Mouse (Mus musculus): ENCODE results near the gene Vmn2r4. TPM values are rescaled to one million over a fixed set of nuclear protein-coding genes. Genes with fewer than 3 reads are reported as not detected.
A peak's percentile ranks its signal among the peaks of the same experiment; 100 is the strongest.
"Not testable (repeated sequence)": the region's sequence is repeated elsewhere in the genome, so short reads cannot be mapped to it uniquely, and the experiment has no call there.

Vmn2r4 gene
- not detected in 2 replicates for polyA plus RNA-seq (2014; fragmentation: Nextera tagmentation; extraction: Ambion mirVana)

DNA sequence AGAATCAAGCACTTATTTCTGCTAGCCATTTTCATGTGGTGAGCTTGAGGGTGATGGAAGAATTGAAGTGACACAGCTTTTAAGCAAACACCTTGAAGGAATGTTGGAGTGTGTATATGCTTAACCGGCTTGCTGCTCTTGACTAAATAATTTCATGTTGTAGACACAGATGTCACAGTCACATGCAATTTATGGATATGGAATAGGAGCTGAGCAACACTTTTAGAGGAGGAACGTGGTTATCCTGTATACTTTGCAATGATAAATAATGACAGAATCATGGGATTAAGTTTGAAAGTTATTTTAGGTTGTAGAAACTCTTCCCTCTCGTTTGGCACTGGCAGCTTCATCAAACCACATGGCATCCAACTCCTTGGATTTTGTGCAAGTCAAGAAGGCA is at the start of gene Vmn2r4:
Gene Vmn2r4 (minus strand): TSS at position 101 of the 400 bp plus-strand sequence.
- not testable (repeated sequence) for H3K27me3 ChIP-seq (ENCODE audit: control insufficient read depth, insufficient read depth, low read length); H3K27ac ChIP-seq; ATAC-seq (ENCODE audit: low FRiP score); H3K4me3 ChIP-seq (replicated peaks; ENCODE audit: low read length); H3K9me3 ChIP-seq (ENCODE audit: control insufficient read depth, low read length); H3K4me1 ChIP-seq (replicated peaks; ENCODE audit: control insufficient read depth, insufficient read depth, low read length); DNase-seq (ENCODE audit: low spot score); H3K4me2 ChIP-seq (replicated peaks); H3K9ac ChIP-seq; H3K36me3 ChIP-seq (replicated peaks; ENCODE audit: control insufficient read depth, insufficient read depth)
- WGBS, result 82% methylated on average over 3 of the region's 3 CpGs

DNA sequence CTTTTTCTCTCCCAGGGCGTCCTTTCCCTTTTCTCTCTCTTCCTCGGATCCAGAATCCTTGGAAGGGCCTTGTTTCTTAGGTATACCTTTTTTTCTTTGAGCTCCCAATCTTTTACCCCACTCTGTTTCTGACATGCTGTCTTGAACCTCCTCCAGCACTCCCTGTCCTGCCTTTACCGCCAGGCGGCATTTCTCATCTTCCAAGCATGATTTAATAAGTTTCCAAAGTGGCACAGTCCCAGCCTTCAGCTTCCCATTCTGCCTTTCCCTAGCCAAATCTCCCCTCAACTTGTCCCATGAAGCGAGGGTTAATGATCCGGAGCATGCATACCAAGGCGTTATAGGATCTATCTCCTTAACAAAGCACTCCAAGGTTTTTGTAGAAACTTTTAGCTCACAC is 19.1 kb upstream of the Vmn2r4 start:
- not testable (repeated sequence) for ATAC-seq (ENCODE audit: low FRiP score); H3K9me3 ChIP-seq (ENCODE audit: control insufficient read depth, low read length); H3K4me2 ChIP-seq (replicated peaks); H3K4me1 ChIP-seq (replicated peaks; ENCODE audit: control insufficient read depth, insufficient read depth, low read length); H3K27ac ChIP-seq; DNase-seq (ENCODE audit: low spot score); H3K4me3 ChIP-seq (replicated peaks; ENCODE audit: low read length); H3K27me3 ChIP-seq (ENCODE audit: control insufficient read depth, insufficient read depth, low read length); H3K9ac ChIP-seq; H3K36me3 ChIP-seq (replicated peaks; ENCODE audit: control insufficient read depth, insufficient read depth)
- WGBS, result 93% methylated on average over 7 of the region's 7 CpGs

DNA sequence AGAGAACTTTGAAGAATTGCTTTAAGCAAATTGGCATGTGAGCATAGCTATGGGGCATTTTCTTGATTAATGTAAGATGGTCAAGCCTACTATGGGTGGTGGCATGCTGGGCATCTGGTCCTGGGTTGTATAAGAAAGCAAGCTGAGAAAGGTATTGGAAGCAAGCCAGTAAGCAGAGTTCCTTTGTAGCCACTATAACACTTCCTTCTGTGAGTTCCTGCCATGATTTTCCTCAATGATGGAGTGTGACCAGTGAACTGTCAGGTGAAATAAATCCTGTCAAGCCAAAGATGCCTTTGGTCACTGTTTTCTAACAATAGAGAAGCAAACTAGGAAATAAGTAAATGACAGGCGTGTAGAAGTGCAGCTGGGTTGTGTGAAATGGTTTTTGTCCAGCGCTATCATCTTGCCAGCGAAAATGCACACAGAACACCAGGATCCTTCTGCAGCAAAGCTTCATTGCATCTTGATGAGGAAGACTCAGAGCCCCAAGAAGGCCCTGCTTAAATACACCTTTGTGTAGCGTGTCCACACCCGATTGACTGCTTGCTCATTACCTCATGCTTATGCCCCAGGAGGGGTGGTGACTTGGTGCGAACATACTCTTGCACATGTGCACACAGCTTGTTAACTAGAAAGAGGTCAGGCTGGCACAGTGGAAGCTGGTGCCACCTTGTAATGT is 13.1 kb upstream of the Vmn2r4 start:
- peak; percentile 74 for ATAC-seq (ENCODE audit: low FRiP score)
- H3K9me3 ChIP-seq (ENCODE audit: control insufficient read depth, low read length); H3K27ac ChIP-seq; H3K9ac ChIP-seq; H3K36me3 ChIP-seq (replicated peaks; ENCODE audit: control insufficient read depth, insufficient read depth); H3K4me1 ChIP-seq (replicated peaks; ENCODE audit: control insufficient read depth, insufficient read depth, low read length); H3K4me3 ChIP-seq (replicated peaks; ENCODE audit: low read length); DNase-seq (ENCODE audit: low spot score); H3K27me3 ChIP-seq (ENCODE audit: control insufficient read depth, insufficient read depth, low read length); H3K4me2 ChIP-seq (replicated peaks): not testable (repeated sequence)
- WGBS, result 72% methylated on average over 6 of the region's 6 CpGs

DNA sequence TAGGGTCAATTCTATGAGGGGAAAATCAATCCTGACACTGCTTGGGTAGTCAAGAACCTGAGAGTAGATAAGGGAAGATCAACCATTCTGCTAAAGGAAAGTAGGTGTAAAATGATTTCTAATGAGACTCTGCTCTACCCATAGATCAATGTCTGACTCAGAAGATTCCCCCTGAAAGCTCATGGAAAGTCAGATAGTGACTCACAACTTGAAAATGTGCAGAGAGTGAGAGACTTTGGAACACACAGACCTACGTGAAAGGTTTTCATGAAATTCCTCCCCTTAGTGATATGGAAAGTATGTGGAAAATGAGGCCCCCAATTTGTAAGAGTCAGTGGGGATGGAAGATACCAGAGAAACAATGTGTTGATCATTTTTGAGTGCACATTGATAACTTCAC is 7.0 kb upstream of the Vmn2r4 start:
- not testable (repeated sequence) for DNase-seq (ENCODE audit: low spot score); H3K27ac ChIP-seq; ATAC-seq (ENCODE audit: low FRiP score); H3K4me3 ChIP-seq (replicated peaks; ENCODE audit: low read length); H3K27me3 ChIP-seq (ENCODE audit: control insufficient read depth, insufficient read depth, low read length); H3K4me1 ChIP-seq (replicated peaks; ENCODE audit: control insufficient read depth, insufficient read depth, low read length); H3K36me3 ChIP-seq (replicated peaks; ENCODE audit: control insufficient read depth, insufficient read depth); H3K9ac ChIP-seq; H3K4me2 ChIP-seq (replicated peaks); H3K9me3 ChIP-seq (ENCODE audit: control insufficient read depth, low read length)
- 91% methylated on average over 1 of the region's 1 CpGs for WGBS

DNA sequence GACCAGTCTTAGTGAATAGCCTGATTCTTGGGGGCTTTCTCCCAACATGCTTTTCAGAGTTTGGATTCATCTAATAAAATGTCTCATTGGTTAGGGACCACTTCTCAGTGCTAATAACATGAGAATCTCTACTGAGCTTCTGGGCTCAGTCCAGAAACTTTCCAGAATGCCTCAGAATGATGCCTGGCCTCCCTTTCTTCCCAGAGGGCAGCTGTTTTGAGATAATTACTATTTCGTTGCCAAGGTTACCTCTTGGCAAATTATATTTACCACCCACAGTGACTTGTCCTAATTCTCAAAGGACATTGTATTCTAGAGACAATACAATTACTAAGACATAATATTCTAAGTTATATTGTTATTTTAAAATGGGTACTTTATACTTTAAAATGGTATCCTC is 2.3 kb upstream of the Vmn2r4 start:
- not testable (repeated sequence) for H3K9ac ChIP-seq; DNase-seq (ENCODE audit: low spot score); H3K36me3 ChIP-seq (replicated peaks; ENCODE audit: control insufficient read depth, insufficient read depth); ATAC-seq (ENCODE audit: low FRiP score); H3K4me3 ChIP-seq (replicated peaks; ENCODE audit: low read length); H3K4me2 ChIP-seq (replicated peaks); H3K9me3 ChIP-seq (ENCODE audit: control insufficient read depth, low read length); H3K4me1 ChIP-seq (replicated peaks; ENCODE audit: control insufficient read depth, insufficient read depth, low read length); H3K27ac ChIP-seq; H3K27me3 ChIP-seq (ENCODE audit: control insufficient read depth, insufficient read depth, low read length)
- WGBS, result 76% methylated on average over 1 of the region's 1 CpGs

DNA sequence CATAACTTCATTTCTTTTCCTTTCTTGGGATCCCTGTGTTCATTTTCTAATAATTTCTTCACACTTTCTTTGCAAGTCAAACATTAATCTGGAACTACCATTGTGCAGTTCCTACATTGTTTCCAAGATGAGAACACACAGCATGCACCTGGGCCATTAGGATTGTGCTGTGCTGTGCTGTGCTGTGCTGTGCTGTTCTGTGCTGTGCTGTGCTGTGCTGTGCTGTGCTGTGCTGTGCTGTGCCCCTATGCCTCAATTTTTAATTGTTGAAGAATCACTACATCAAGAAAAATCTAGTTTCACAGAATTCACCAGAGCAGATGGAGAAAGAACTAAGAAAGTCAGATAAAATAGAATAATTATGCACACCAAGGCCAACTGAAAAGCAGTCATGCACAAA is 915 bp downstream of the Vmn2r4 start:
- H3K36me3 ChIP-seq (replicated peaks; ENCODE audit: control insufficient read depth, insufficient read depth); H3K27me3 ChIP-seq (ENCODE audit: control insufficient read depth, insufficient read depth, low read length); H3K4me2 ChIP-seq (replicated peaks); DNase-seq (ENCODE audit: low spot score); H3K4me3 ChIP-seq (replicated peaks; ENCODE audit: low read length); H3K27ac ChIP-seq; H3K4me1 ChIP-seq (replicated peaks; ENCODE audit: control insufficient read depth, insufficient read depth, low read length); H3K9ac ChIP-seq; ATAC-seq (ENCODE audit: low FRiP score); H3K9me3 ChIP-seq (ENCODE audit: control insufficient read depth, low read length): not testable (repeated sequence)

DNA sequence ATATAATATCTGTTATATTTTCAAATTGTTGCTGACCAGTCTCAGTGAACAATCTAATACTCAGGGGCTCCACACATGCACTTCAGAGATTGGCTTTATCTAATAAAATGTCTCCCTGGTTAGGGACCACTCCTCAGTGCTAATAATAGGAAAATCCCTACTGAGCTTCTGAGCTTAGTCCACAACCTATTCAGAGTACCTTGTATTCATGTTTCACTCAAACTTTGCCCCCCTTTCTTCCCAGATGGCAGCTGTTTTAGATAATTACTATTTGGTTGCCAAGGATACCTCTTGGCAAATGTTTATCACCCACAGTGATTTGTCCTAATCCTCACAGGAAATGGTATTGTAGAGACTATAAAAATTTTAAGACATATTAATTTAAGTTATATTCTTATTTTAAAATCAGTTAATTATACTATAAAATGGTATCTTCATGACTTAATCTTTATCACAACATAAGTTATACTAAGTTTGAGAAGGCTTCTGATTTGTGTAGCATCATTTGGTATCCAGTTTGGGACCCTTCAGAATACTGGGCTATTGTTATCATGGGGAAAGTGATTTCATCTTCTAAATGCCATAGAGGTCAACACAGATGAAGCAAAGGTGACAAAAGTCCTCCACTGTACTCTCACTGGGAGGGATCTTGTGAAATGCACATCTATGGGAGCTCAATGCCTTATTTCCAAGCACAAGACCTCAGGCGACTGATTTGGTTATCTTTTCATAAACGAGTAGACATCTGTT is 55.7 kb downstream of the Vmn2r4 start:
- H3K36me3 ChIP-seq (replicated peaks; ENCODE audit: control insufficient read depth, insufficient read depth), result no peaks in the 10 kb centered on the region
- ATAC-seq (ENCODE audit: low FRiP score), result no peak

More for the DNA sequence above, 55.7 kb downstream of the Vmn2r4 start:
- Histone ChIP-seq H3K9me3 (ENCODE audit: control insufficient read depth, low read length) (no peaks in the 10 kb centered on the region), H3K27me3 (ENCODE audit: control insufficient read depth, insufficient read depth, low read length) (no peaks in the 10 kb centered on the region), H3K4me1 (replicated peaks; ENCODE audit: control insufficient read depth, insufficient read depth, low read length) (no peaks in the 10 kb centered on the region), H3K9ac (no peak overlapping the region), H3K27ac (no peak overlapping the region), H3K4me3 (replicated peaks; ENCODE audit: low read length) (no peak overlapping the region), H3K4me2 (replicated peaks) (no peak overlapping the region)
- 42% methylated on average over 2 of the region's 2 CpGs for WGBS
- no peak for DNase-seq (ENCODE audit: low spot score)

Other genes with a start within 250 kb of the Vmn2r4 start
- 0.04 TPM in 1 of 2 replicates, not detected in the other for gene Vmn2r3, start 125.7 kb downstream of the Vmn2r4 start, polyA plus RNA-seq (2014; fragmentation: Nextera tagmentation; extraction: Ambion mirVana)
- not detected in 2 replicates for gene Vmn2r5, start 94.5 kb upstream of the Vmn2r4 start, polyA plus RNA-seq (2014; fragmentation: Nextera tagmentation; extraction: Ambion mirVana)
- gene Vmn2r6, start 150.5 kb upstream of the Vmn2r4 start, polyA plus RNA-seq (2014; fragmentation: Nextera tagmentation; extraction: Ambion mirVana), result not detected in 2 replicates

All from hindbrain, embryonic 14.5 days (tissue).